Mouse (Mus musculus) G1E (cell line): Measurements from ENCODE around the gene Ces1a. TPM values are rescaled to one million over a fixed set of nuclear protein-coding genes. Genes with fewer than 3 reads are reported as not detected.

Experiments used
- ATAC-seq: 2 replicates; pipeline ENCODE4 v1.8.0; 2016; ENCODE audit warnings: mild to moderate bottlenecking; ENCODE audit not compliant: insufficient number of reproducible peaks, poor library complexity, low FRiP score, severe bottlenecking; ENCODE audit errors: extremely low read depth
- DNase-seq: peaks from one replicate; pipeline ENCODE4 v3.0.0; 2012; ENCODE audit warnings: low spot score
- H3K27me3 ChIP-seq: 2 replicates; pipeline ENCODE4 v1.6.1; 2012; ENCODE audit warnings: mild to moderate bottlenecking, low read length, inconsistent platforms; ENCODE audit not compliant: insufficient read depth
- H3K36me3 ChIP-seq: replicated peaks from 2 replicates; pipeline ENCODE3; 2012; ENCODE audit warnings: mild to moderate bottlenecking, inconsistent platforms
- H3K4me1 ChIP-seq: 2 replicates; pipeline ENCODE4 v1.6.1; 2012; ENCODE audit warnings: low read depth, low read length, inconsistent platforms, mixed read lengths; ENCODE audit not compliant: insufficient read depth
- H3K4me3 ChIP-seq: 2 replicates; pipeline ENCODE4 v1.5.1; 2012; ENCODE audit warnings: low read depth, mild to moderate bottlenecking, inconsistent platforms, low read length, moderate library complexity, mixed read lengths
- H3K9me3 ChIP-seq: replicated peaks from 2 replicates; pipeline ENCODE4 v1.6.1; 2012; ENCODE audit warnings: inconsistent platforms
- CTCF ChIP-seq: IDR thresholded peaks from 2 replicates; pipeline ENCODE4 v1.5.1; 2012; ENCODE audit warnings: low read depth, low read length, inconsistent platforms, mixed read lengths
- GATA1 ChIP-seq: IDR thresholded peaks from 2 replicates; pipeline ENCODE4 v1.6.1; 2012; ENCODE audit warnings: borderline replicate concordance, low read length, inconsistent platforms, mixed read lengths
- GATA2 ChIP-seq: IDR thresholded peaks from 2 replicates; pipeline ENCODE4 v1.6.1; 2012; ENCODE audit warnings: low read depth, low read length, inconsistent platforms, borderline replicate concordance
- POLR2AphosphoS5 ChIP-seq: IDR thresholded peaks from 2 replicates; pipeline ENCODE4 v1.6.1; 2012; ENCODE audit warnings: low read depth, low read length, inconsistent platforms; ENCODE audit not compliant: insufficient replicate concordance
- TAL1 ChIP-seq: conservative IDR thresholded peaks from 2 replicates; pipeline ENCODE4 v1.6.1; 2012; ENCODE audit warnings: low read depth, low read length, inconsistent platforms, mixed read lengths
- polyA plus RNA-seq: library from polyadenylated mRNA; stranded (reverse); fragments of >175 nt; gene quantifications from 2 replicates; pipeline ENCODE4 v1.2.3, GENCODE M21; 2012
- total RNA-seq, 2 experiments: library from RNA; stranded (forward) in 1 of 2; stranded (reverse) in 1 of 2; fragments of 200-1000 nt in 1 of 2; fragments of >200 nt in 1 of 2; fragmentation: Nextera tagmentation in 1 of 2; gene quantifications; 2 replicates each; pipeline ENCODE4 v1.2.3; 2014 to 2017

Ces1a gene
- total and polyA plus RNA-seq, 3 experiments: 0.05 TPM; not detected in 2

GRCm38 (mm10) chr8:92976656-92977055 lies 71.3 kb downstream of the Ces1a start:
- no peaks in the 10 kb centered on the region for H3K4me1 ChIP-seq
- H3K27me3 ChIP-seq: no peaks in the 10 kb centered on the region
- TF ChIP-seq TAL1: no peak
- no peak for TF ChIP-seq GATA2
- H3K9me3 ChIP-seq: peaks cover 37% of the 10 kb centered on the region
- H3K36me3 ChIP-seq: no peaks in the 10 kb centered on the region
- H3K4me3 ChIP-seq: no peak overlapping the region
- DNase-seq (no peak), ATAC-seq (no peak)

- Histone ChIP-seq H3K4me3 (no peak overlapping the region), H3K36me3 (no peaks in the 10 kb centered on the region), H3K27me3 (no peaks in the 10 kb centered on the region), H3K4me1 (no peaks in the 10 kb centered on the region), H3K9me3 (peaks cover 62% of the 10 kb centered on the region)
- no peak for TF ChIP-seq GATA1
- no peak for TF ChIP-seq TAL1
- TF ChIP-seq CTCF: no peak
- no peak for TF ChIP-seq POLR2AphosphoS5
- TF ChIP-seq GATA2: no peak
- DNase-seq: no peak
- ATAC-seq: no peak
Observed at GRCm38 (mm10) chr8:92972949-92973348, 75.0 kb downstream of the Ces1a start.

Other genes with a start within 250 kb of the Ces1a start
- not detected in 2 replicates for gene Mmp2, start 220.9 kb downstream of the Ces1a start, total RNA-seq (2014; fragmentation: Nextera tagmentation)
- gene Mmp2, start 220.9 kb downstream of the Ces1a start, total RNA-seq (2017): 0.05 and 0.06 TPM in 2 replicates
- gene Mmp2, start 220.9 kb downstream of the Ces1a start, polyA plus RNA-seq: not detected in 2 replicates
- gene Lpcat2, start 192.9 kb downstream of the Ces1a start, total RNA-seq (2014; fragmentation: Nextera tagmentation): not detected in 2 replicates
- gene Lpcat2, start 192.9 kb downstream of the Ces1a start, total RNA-seq (2017): 0.16 TPM in 1 of 2 replicates, not detected in the other
- gene Lpcat2, start 192.9 kb downstream of the Ces1a start, polyA plus RNA-seq: not detected in 2 replicates
- not detected in 2 replicates for gene Capns2, start 146.8 kb downstream of the Ces1a start, total RNA-seq (2014; fragmentation: Nextera tagmentation)
- not detected in 2 replicates for gene Capns2, start 146.8 kb downstream of the Ces1a start, total RNA-seq (2017)
- gene Capns2, start 146.8 kb downstream of the Ces1a start, polyA plus RNA-seq: not detected in 2 replicates
- gene Slc6a2, start 88.1 kb downstream of the Ces1a start, total RNA-seq (2014; fragmentation: Nextera tagmentation): not detected in 2 replicates
- gene Slc6a2, start 88.1 kb downstream of the Ces1a start, total RNA-seq (2017): under 0.01 TPM in 1 of 2 replicates, not detected in the other
- gene Slc6a2, start 88.1 kb downstream of the Ces1a start, polyA plus RNA-seq: not detected in 2 replicates
- gene Ces1b, start 31.8 kb upstream of the Ces1a start, total RNA-seq (2014; fragmentation: Nextera tagmentation): not detected in 2 replicates
- 0.05 TPM in 1 of 2 replicates, not detected in the other for gene Ces1b, start 31.8 kb upstream of the Ces1a start, total RNA-seq (2017)
- gene Ces1b, start 31.8 kb upstream of the Ces1a start, polyA plus RNA-seq: not detected in 2 replicates
- not detected in 2 replicates for gene Ces1c, start 83.1 kb upstream of the Ces1a start, total RNA-seq (2014; fragmentation: Nextera tagmentation)
- not detected in 2 replicates for gene Ces1c, start 83.1 kb upstream of the Ces1a start, total RNA-seq (2017)
- gene Ces1c, start 83.1 kb upstream of the Ces1a start, polyA plus RNA-seq: not detected in 2 replicates
- gene Ces1d, start 149.6 kb upstream of the Ces1a start, total RNA-seq (2014; fragmentation: Nextera tagmentation): not detected in 2 replicates
- not detected in 2 replicates for gene Ces1d, start 149.6 kb upstream of the Ces1a start, total RNA-seq (2017)
- not detected in 2 replicates for gene Ces1d, start 149.6 kb upstream of the Ces1a start, polyA plus RNA-seq
- gene Ces1e, start 181.4 kb upstream of the Ces1a start, total RNA-seq (2014; fragmentation: Nextera tagmentation): not detected in 2 replicates
- not detected in 2 replicates for gene Ces1e, start 181.4 kb upstream of the Ces1a start, total RNA-seq (2017)
- not detected in 2 replicates for gene Ces1e, start 181.4 kb upstream of the Ces1a start, polyA plus RNA-seq
- gene Ces1f, start 231.6 kb upstream of the Ces1a start, total RNA-seq (2014; fragmentation: Nextera tagmentation): not detected in 2 replicates
- not detected in 2 replicates for gene Ces1f, start 231.6 kb upstream of the Ces1a start, total RNA-seq (2017)
- gene Ces1f, start 231.6 kb upstream of the Ces1a start, polyA plus RNA-seq: not detected in 2 replicates